Mouse (Mus musculus) T-helper 17 cell (primary cell): ENCODE measurements around the gene Fam166a.

Source experiments
- in situ Hi-C, 2 experiments: fragments of 300-600 bp; cut with MboI, MseI; formaldehyde crosslinking; loops; 1 replicate in 1 of 2; 2 replicates in 1 of 2; pipeline ENCODE4 v1.15.1; 2025; ENCODE audit warnings: high pct_unique_total_duplicates in 2 of 2

The Fam166a gene

GRCm38 (mm10) chr2:25240723-25241437 is 22.3 kb downstream of the Fam166a start:
- in situ Hi-C loops = no loop called here

DNA sequence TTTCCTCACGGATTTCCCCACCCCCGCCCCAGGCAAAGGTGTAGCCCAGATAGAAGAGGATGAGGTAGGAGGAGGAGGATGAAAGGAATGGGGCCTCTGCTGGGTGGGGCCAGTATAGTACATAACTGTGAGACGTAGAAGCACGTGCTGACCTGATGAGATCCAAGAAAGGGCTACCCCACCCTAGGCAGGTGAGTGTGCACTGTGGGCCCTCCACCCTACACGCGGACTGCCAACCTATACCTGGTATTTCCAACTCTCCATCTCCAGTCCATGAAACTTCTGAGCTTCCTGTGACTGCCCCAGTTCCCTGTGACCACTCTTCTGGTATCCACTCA is 22.9 kb downstream of the Fam166a start:
- in situ Hi-C loops = no loop called here

DNA sequence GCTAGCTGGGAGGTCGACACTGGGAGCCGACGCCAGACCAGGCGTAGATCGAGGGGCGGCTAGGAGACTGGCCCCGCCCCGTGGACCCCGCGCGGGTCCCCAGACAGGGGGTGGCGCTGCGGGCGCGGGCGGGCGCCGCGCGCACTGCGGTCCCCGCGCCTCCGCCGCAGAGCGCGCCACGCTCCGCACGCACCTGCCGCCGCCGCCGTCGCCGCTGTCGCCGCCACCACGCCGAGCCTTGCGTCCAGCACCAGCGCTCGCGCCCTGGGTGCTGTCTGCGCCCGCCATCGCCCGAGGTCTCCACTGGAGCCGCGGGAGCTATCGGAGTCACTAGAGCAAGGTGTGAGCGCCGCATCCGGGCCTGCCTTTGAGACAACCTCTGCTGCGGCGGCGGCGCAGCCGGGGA is 23.6 kb downstream of the Fam166a start, which contains the start of the genes Rnf208 and Cysrt1:
TSS of gene Rnf208 (plus strand) at position 155 of the 406 bp plus-strand sequence.
TSS of gene Cysrt1 (minus strand) at position 352 of the 406 bp plus-strand sequence.
- in situ Hi-C loops = no loop called here

GRCm38 (mm10) chr2:25243342-25243741 is 24.8 kb downstream of the Fam166a start:
- in situ Hi-C loops = no loop called here

- in situ Hi-C loops = no loop called here
Measured at GRCm38 (mm10) chr2:25244144-25244543, 25.6 kb downstream of the Fam166a start.

GRCm38 (mm10) chr2:25246183-25247072 is 27.9 kb downstream of the Fam166a start, which contains the start of gene AL732309.1:
TSS of gene AL732309.1 (minus strand) at chr2:25246863.
- in situ Hi-C loops = no loop called here

DNA sequence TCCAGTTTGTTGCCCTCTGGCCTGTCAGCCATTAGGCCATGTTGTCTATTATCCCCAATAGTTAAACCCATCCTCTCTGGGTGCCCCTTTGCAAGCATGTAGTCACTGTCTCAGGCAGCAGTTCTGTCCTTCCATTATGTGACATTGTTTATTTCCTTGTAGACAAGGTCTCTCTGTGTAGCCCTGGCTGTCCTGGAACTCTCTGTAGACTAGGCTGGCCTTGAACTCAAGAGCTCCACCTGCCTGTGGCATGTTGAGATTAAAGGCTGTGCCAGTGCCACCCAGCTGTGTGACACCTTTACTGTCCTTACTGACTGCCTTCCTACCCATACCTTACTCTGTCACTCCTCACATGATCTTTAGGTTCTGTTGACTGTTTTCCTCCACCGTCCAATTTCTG is 33.8 kb downstream of the Fam166a start:
- in situ Hi-C loops = loop anchor here in 1 of 2 experiments (5.0 kb wide), 1 partner anchor 60 kb away; no protein-coding TSS in a partner anchor

DNA sequence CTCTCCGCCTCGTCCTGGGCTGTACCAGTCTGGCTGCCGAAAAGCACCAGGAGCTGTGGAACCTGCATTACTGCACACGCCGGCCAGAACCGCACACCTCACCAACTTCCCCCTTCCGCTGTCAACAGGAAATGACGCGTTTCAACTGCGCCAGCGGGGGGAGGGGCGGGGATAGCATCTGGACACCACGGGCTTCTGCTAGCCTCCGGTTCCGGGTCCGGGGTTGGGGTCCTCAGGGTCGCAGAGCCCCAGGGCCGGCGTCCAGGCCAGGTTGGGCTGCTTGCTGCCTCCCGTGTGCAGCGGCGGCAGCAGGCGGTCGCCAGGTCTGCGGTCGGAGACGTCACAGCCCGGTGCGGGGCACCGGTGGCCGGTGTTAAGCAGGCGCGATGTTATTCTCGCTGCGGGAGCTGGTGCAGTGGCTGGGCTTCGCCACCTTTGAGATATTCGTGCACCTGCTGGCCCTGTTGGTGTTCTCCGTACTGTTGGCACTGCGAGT is 36.8 kb downstream of the Fam166a start, which contains the start of gene Tmem203:
TSS of gene Tmem203 (plus strand) at position 156 of the 496 bp plus-strand sequence.
- in situ Hi-C loops = loop anchor here in 1 of 2 experiments (5.0 kb wide), 1 partner anchor 33 kb away; the partner anchor contains the start of gene Tubb4b

DNA sequence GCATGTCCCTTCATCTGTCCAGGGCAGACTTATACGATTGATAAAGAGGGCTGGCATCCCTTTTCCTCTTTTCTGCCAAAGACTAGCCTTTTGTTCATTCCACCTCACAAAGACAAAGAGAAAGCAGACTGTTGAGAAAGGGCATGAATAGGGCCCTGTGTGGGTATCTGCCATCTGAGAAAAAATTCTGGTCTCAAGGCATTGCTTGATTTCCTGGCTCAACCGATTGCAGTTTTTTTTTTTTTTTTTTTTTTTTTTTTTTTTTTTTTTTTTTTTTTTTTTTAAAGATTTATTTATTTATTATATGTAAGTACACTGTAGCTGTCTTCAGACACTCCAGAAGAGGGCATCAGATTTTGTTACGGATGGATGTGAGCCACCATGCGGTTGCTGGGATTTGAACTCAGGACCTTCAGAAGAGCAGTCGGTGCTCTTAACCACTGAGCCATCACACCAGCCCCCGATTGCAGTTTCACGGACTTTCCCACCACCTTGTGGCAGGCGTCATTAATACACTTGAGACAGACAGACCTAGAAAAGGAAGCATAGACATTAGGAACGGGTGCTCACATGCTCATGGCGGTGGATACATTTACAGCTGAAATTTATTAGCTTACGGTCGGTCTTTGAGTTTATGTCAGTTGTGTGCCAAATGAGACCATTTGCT is 38.0 kb downstream of the Fam166a start:
- in situ Hi-C loops = loop anchor here in 1 of 2 experiments (5.0 kb wide), 1 partner anchor 34 kb away; the partner anchor contains the start of gene Tubb4b

DNA sequence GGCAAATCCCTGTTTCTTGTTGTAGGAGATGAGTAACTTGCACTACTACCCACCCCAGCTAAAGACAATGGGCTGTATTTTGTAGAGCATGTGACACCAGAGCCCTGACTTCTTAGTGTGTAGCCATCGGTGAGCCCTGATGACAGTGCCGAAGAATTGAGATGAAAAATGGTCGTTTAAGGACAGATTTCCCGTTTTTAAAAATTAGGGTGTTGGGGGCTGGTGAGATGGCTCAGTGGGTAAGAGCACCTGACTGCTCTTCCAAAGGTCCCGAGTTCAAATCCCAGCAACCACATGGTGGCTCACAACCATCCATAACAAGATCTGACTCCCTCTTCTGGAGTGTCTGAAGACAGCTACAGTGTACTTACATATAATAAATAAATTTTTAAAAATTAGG is 38.7 kb downstream of the Fam166a start:
- in situ Hi-C loops = loop anchor here in 1 of 2 experiments (5.0 kb wide), 1 partner anchor 35 kb away; the partner anchor contains the start of gene Tubb4b

DNA sequence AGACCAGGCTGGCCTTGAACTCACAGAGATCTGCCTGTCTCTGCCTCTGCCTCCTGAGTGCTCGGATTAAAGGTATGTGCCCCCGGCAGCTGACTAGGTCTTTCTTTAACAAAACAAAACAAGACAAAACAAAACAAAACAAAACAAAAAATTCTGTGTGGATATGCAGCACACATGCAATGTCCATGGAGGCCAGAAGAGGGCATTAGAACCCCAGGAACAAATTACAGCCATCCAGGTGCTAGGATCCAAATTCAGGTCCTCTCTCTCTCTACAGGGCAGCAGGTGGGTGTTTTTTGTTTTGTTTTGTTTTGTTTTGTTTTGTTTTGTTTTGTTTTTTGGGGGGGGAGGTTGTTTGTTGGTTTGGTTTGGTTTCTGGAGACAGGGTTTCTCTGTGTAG is 40.3 kb downstream of the Fam166a start:
- in situ Hi-C loops = loop anchor here in 1 of 2 experiments (5.0 kb wide), 1 partner anchor 37 kb away; the partner anchor contains the start of gene Tubb4b

GRCm38 (mm10) chr2:25261870-25262269 is 43.3 kb downstream of the Fam166a start:
- in situ Hi-C loops = no loop called here

DNA sequence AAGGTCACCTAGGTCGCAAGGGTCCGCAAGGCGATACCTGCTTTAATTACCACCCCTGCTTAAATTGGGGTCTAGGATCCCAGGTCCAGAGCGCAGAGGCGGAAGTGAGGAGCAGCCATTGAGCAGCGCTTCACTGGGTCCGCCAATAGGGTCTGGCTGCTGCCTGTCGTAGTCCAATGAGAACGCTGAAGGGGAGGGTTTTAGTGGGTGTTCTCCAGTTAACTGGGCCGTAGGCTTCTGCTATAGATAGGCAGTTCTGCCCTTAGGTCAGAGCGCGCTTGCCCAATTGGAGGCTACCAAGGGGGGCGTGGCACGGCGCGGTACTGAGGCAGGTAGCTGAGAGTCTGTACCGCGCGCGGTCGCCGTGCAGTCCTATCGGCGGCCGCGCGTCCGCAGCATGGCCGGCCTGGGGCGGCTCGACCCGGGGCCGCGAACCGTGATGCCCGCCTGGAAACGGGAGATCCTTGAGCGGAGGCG is 43.8 kb downstream of the Fam166a start, which contains the start of gene Tprn:
TSS of gene Tprn (plus strand) at position 328 of the 477 bp plus-strand sequence.
- in situ Hi-C loops = no loop called here

DNA sequence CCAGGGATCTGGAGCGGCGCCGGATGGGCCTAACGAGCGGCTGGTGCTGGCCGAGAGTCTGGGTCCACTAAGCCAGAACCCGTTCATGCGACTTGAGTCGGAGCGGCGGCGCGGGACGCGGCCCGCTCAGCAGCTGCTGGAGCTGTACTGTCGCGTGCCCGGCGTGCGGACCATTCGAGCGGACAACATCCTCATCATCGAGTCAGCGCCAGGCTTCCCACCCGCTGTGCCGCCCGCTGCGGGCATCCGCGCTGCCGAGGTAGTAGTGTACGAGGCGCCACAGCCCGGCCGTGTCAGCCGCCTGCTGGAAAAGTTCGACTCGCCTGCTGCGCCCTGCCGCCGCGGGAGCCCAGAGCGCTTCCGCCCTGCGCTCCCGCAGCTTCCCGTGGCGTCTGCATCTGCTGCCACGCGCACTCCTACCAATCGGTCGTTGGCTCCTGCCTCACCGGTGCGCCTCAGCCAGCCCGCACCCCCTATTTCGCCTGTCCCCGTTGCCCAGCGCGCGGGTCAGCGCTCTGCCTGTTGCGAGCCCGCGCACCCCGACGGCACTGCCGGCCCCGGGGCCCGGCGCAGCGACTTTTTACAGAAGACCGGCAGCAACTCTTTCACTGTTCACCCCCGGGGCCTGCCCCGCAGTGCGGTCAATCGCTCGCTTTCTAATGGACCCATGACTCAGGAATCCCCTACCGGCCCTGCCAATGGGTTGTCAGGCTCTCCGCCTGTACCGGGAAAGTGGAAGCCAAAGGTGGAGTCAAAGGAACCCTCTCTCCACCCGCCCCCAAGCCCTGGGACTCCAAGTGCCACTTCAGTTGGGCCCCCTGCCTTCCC is 44.5 kb downstream of the Fam166a start:
- in situ Hi-C loops = no loop called here

- in situ Hi-C loops = no loop called here
Measured at GRCm38 (mm10) chr2:25263623-25264285, 45.2 kb downstream of the Fam166a start.

GRCm38 (mm10) chr2:25264286-25264660 is 45.7 kb downstream of the Fam166a start:
- in situ Hi-C loops = no loop called here

DNA sequence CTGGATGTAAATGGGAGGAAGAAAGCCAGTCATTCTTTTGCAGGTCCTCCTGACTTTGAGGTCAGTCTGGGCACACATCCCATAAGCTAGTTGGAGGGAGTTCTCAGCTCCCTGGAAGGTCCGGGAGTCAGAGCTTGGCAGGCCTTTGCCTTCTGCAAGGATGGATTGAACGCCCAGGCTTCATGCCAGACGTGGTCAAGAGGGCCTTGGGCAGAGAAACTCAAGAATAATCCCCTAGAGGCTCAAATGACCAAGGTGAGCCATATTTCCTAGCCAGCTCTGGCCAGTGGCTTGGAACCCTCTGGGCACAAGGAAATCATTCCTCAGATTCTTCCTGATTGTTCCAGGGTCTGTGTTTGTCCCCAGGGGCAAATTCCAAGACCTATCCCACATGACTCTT is 46.3 kb downstream of the Fam166a start:
- in situ Hi-C loops = no loop called here

- in situ Hi-C loops = no loop called here
Measured at GRCm38 (mm10) chr2:25265897-25266656, 47.5 kb downstream of the Fam166a start.

GRCm38 (mm10) chr2:25266720-25267119 is 48.2 kb downstream of the Fam166a start:
- in situ Hi-C loops = no loop called here
